Mouse (Mus musculus) lung, adult 2 months (tissue): ENCODE data around the gene Lrrc61.

Source experiments
- CTCF ChIP-seq: fragments of 200-500 bp; IDR thresholded peaks from 2 replicates; pipeline ENCODE4 v1.5.1; 2011; ENCODE audit warnings: mild to moderate bottlenecking, low read length, control low read depth; ENCODE audit not compliant: insufficient read depth
- POLR2A ChIP-seq: fragments of 200-500 bp; IDR thresholded peaks from 2 replicates; pipeline ENCODE4 v1.6.1; 2011; ENCODE audit warnings: low read depth, mild to moderate bottlenecking, control low read depth, low read length, borderline replicate concordance; ENCODE audit errors: extremely low read depth

- TF ChIP-seq POLR2A (no peak), CTCF (no peak)
These were observed 60.2 kb downstream of the Lrrc61 start for GRCm38 (mm10) chr6:48614756-48615155.
